Mouse (Mus musculus) c-Kit-positive CD71-positive TER-119-positive erythroid progenitor cells, embryonic 14.5 days (primary cell): ENCODE measurements around the gene Smyd2.

Experiments used
- DNase-seq: peaks from one replicate; pipeline ENCODE4 v3.0.0-alpha.2; 2013; ENCODE audit warnings: low spot score

Gene Smyd2

GRCm38 (mm10) chr1:189871625-189872024 is 50.5 kb downstream of the Smyd2 start:
- DNase-seq: no peak

- no peak for DNase-seq
Observed at GRCm38 (mm10) chr1:189870539-189870938, 51.6 kb downstream of the Smyd2 start.

- no peak for DNase-seq
Observed at GRCm38 (mm10) chr1:189869651-189870270, 52.4 kb downstream of the Smyd2 start.

GRCm38 (mm10) chr1:189868036-189868435 is 54.1 kb downstream of the Smyd2 start:
- no peak for DNase-seq

GRCm38 (mm10) chr1:189867497-189867896 is 54.7 kb downstream of the Smyd2 start:
- no peak for DNase-seq

- no peak for DNase-seq
Observed at GRCm38 (mm10) chr1:189867034-189867433, 55.1 kb downstream of the Smyd2 start.

GRCm38 (mm10) chr1:189866621-189867020 is 55.5 kb downstream of the Smyd2 start:
- DNase-seq: no peak

GRCm38 (mm10) chr1:189864846-189865560 is 57.2 kb downstream of the Smyd2 start:
- no peak for DNase-seq

- no peak for DNase-seq
Observed at GRCm38 (mm10) chr1:189864301-189864700, 57.9 kb downstream of the Smyd2 start.

GRCm38 (mm10) chr1:189863727-189864126 is 58.4 kb downstream of the Smyd2 start:
- no peak for DNase-seq

- no peak for DNase-seq
Observed at GRCm38 (mm10) chr1:189860942-189861315, 61.2 kb downstream of the Smyd2 start.

GRCm38 (mm10) chr1:189860112-189860941 is 61.8 kb downstream of the Smyd2 start:
- no peak for DNase-seq

- no peak for DNase-seq
Observed at GRCm38 (mm10) chr1:189858377-189858776, 63.8 kb downstream of the Smyd2 start.

GRCm38 (mm10) chr1:189855739-189856138 is 66.4 kb downstream of the Smyd2 start:
- no peak for DNase-seq

GRCm38 (mm10) chr1:189854646-189855045 is 67.5 kb downstream of the Smyd2 start:
- no peak for DNase-seq

GRCm38 (mm10) chr1:189852456-189852855 is 69.7 kb downstream of the Smyd2 start:
- DNase-seq: no peak

GRCm38 (mm10) chr1:189852051-189852450 is 70.1 kb downstream of the Smyd2 start:
- DNase-seq: no peak

- no peak for DNase-seq
Observed at GRCm38 (mm10) chr1:189849550-189849949, 72.6 kb downstream of the Smyd2 start.

GRCm38 (mm10) chr1:189846319-189846718 is 75.8 kb downstream of the Smyd2 start:
- no peak for DNase-seq

- DNase-seq: no peak
Observed at GRCm38 (mm10) chr1:189834166-189834565, 88.0 kb downstream of the Smyd2 start.

GRCm38 (mm10) chr1:189833351-189833750 is 88.8 kb downstream of the Smyd2 start:
- DNase-seq: no peak

- peak; percentile 27 for DNase-seq
Observed at GRCm38 (mm10) chr1:189830797-189831232, 91.3 kb downstream of the Smyd2 start.
